Mouse (Mus musculus) activated CD4-positive, CD25-positive, alpha-beta regulatory T cell, adult 4 months (primary cell): Measurements from ENCODE around the gene Foxred2. TPM values are rescaled to one million over a fixed set of nuclear protein-coding genes. Genes with fewer than 3 reads are reported as not detected.

Source experiments
- ATAC-seq: one replicate; pipeline ENCODE4 v1.8.0; 2017
- polyA plus RNA-seq, 2 experiments: library from polyadenylated mRNA; unstranded; fragments of 100-300 nt; shearing (Covaris generic); gene quantifications; one replicate each; pipeline ENCODE4 v1.2.1; 2017

The Foxred2 gene
- 1 to 10 TPM; 2.0 TPM for polyA plus RNA-seq

DNA sequence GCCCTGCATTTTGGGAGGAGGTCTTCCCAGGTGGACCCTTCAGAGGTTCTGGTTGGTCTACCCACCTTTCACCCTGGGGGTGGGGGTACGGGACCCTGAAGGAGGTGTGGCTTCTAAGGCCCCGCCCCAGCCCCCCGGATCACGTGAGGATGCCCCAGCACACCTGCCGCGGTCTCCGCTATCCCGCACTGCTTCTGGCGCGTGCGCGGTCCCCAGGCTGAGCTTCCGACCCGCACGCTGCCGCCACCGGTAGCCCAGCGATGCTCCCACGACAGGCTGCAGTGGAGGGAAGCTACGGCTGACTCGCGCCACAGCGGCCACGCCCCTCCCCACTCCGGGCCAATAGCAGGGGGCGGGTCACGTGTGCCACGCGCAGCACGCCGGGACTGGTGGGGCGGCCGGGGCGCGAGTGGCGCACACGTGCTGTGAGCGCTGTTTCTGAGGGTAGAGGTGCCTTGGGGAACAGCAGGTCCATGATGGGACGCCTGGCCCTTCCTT lies at the start of gene Foxred2:
Gene Foxred2 (minus strand): TSS at position 319 of the 498 bp plus-strand sequence.
- peak; percentile 94 for ATAC-seq

DNA sequence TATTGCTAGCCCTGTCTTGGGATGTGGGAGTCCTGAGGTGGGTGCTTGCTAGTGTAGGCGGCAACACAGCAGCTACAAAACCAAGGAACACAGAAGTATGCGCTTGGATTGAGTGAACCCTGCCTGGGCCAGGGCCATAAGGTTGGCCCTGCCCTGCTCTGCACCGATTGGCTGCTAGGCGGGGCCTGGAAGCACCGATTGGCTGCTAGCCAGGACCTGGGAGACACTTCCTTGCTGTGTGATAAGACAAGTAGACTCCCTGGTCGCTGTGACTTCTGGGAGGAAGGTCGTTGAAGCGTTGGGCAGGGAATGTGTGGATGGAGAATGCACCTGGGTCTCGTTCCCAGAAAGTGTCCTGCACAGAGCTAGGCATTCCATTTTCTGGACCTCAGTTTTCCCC lies 47.4 kb upstream of the Foxred2 start:
- ATAC-seq: no peak

GRCm38 (mm10) chr15:78001400-78001799 lies 44.9 kb upstream of the Foxred2 start:
- ATAC-seq: no peak

GRCm38 (mm10) chr15:77988541-77988940 lies 32.0 kb upstream of the Foxred2 start:
- no peak for ATAC-seq

DNA sequence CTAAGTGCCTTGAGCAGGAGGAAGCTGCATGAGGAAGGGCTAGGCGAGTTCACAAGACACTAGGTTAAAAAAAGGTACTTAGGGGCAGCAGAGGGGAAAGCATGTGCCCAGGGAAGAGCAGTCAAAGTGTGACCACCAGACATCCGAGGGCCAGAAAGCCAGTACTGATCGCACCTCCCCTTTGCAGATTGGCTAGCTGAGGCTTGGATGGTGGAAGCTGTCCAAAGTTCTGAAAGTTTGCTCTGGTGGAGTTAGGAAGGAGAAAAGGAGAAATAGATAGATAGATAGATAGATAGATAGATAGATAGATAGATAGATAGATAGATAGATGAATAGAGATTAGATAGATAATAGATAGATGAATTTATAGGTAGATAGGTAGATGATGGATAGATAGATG lies 26.9 kb upstream of the Foxred2 start:
- no peak for ATAC-seq

GRCm38 (mm10) chr15:77982195-77982939 lies 25.8 kb upstream of the Foxred2 start:
- no peak for ATAC-seq

DNA sequence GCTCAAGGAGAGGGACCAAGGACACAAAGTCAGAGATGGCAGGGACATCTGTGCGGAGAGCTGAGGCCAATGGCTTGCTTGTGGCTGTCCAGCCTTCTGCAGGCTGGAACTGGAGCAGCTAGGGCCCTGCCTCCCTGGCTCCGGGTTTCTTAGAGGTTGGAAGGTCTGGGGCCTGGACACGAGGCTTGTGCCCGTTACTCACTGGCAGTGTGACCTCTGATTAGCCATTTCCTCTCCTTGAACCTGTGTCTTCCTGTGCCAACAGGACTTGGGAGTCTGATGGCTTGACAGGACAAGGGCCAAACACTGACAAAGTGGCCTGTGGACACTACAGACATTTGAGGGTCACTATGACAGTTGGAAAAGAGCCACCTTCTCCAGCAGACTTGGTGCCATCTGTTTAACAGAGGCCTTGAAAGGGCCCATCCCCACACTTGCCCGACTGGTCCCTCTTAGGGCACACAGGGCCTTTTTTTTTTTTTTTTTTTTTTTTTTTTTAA lies 24.7 kb upstream of the Foxred2 start:
- ATAC-seq: no peak

- no peak for ATAC-seq
Measured at GRCm38 (mm10) chr15:77979427-77979865, 22.9 kb upstream of the Foxred2 start.

- no peak for ATAC-seq
Measured at GRCm38 (mm10) chr15:77977663-77978062, 21.1 kb upstream of the Foxred2 start.

DNA sequence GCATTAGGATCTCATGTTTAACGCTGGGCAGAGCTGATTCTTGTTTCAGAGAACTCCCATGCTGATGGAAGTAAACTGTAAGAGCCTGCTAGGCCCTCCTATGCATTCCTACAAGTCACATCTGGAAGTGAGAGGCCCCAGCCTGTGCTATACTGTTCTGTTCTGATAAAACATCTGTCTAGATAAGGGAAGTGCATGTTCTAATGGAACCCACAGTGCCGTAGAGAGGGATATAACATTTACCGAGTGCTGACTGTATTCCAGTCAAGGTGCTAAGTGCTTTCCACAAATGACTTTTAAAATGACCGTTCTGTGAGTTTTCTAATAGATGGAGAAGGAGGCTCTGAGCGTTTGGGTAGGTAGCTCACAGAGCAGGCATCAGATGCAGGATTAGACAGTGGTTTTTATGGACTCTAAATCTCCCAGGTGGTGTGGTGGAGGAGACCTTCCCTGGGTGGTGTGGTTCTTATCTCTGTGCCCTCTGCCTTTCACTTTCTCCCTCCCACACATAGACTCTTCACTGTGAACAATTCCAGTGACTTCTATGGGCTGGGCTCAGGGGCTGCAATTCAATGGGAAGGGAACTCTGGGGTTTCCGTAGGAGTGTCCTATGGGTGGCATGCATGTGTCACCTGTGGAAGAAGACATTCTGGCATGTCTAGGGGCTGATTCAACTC lies 17.8 kb upstream of the Foxred2 start:
- ATAC-seq: no peak

DNA sequence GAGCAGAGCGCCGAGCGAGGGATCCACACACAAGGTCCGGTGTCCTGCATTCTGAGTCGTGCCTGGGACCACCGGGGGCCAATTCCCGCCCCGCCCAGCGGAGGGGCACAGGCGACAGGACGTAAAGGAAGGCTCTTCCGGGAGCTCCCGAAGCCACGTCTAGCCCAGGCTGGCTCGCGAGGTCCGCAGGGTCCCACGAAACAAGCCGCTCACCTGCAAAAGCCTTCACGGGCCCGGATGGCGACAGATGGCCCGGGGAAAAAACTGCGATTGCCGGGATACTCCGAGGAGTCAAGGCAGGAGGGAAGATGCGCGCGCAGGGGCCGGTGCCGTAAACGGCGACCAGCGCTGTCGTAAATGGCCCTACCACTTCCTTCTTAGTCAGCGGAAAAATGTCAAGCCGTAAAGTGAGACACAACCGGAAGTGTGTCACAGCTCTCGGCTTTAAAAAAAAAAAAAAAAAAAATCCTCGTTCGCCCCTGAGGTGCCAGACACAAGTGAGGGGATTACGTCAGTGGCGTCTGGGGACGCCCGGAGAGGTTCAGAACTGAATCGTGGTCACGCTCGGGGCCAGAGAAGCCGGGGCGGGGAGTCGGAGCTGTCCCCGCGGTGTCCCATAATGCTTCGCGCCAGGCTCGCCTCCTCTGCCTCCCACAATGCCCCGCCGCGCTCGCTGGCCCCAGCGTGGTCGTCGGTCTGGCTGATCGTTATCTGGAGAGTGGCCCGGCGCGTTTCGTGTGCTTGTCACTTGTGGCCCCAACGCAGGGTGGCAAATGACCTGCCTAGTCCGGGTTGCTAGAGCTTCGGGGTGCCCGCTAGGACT lies 14.2 kb upstream of the Foxred2 start, which contains the start of gene Eif3d:
Gene Eif3d (minus strand): TSS at position 344 of the 823 bp plus-strand sequence.
- ATAC-seq: peak; percentile 80

GRCm38 (mm10) chr15:77969940-77970469 lies 13.5 kb upstream of the Foxred2 start:
- no peak for ATAC-seq

GRCm38 (mm10) chr15:77965117-77965528 lies 8.6 kb upstream of the Foxred2 start:
- ATAC-seq: no peak

DNA sequence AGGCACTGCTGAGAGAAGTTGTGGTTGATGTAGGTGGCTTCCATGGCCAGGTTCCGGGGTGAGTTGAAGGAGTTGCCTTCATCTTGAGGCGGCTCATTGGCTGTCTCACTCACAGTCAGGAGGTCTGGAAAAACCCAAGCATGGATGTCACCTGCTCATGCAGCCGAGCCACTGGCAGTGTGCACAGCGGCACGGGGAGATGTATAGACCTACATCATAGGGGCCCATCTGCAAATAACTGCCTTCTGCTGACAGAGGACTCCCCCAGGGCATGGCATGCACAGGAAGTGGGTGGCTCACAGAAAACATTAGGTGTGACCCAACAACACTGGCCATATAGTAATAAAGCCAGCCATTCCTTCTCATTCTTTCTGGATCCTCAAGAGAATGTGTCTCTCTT lies 5.9 kb upstream of the Foxred2 start:
- ATAC-seq: no peak

DNA sequence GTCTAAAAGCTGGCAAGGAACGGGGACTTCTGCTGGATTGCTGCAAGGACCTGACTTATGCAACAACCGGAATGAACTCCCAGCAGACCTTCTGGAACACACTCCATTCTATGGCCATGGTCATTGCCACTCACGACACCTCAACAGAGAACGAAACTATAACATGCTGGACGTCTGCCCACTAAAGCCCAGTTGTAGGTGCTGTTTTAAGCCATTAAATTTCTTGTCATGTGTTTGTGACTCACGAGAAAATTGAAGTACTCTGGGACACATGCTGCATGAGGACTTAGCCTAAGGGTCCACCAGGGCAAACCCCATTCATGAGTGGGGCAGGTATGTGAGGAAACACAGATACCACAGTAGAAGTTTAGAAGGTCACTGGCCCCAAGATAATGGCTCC lies 4.2 kb upstream of the Foxred2 start:
- no peak for ATAC-seq

DNA sequence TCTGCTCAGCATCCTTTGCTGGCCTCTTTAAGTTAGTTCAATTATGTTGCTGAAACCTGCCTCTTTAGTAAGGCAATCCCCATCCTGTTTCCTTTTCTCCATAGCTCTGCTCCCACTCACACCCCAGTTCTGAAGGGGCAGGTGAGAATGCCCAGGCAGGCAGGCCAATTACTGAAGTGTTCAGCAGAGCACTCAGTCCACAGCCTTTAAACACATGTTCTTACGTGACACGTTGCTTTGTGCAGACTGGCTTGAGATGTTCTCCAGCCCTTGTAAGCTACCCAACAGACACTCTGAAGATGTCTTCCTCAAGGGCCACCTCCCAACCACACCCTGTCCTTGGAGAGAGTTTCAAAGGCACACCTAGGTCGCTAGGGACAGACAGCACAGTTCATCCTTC lies 1.5 kb upstream of the Foxred2 start:
- ATAC-seq: no peak

GRCm38 (mm10) chr15:77957625-77958024 lies 1.1 kb upstream of the Foxred2 start:
- no peak for ATAC-seq

DNA sequence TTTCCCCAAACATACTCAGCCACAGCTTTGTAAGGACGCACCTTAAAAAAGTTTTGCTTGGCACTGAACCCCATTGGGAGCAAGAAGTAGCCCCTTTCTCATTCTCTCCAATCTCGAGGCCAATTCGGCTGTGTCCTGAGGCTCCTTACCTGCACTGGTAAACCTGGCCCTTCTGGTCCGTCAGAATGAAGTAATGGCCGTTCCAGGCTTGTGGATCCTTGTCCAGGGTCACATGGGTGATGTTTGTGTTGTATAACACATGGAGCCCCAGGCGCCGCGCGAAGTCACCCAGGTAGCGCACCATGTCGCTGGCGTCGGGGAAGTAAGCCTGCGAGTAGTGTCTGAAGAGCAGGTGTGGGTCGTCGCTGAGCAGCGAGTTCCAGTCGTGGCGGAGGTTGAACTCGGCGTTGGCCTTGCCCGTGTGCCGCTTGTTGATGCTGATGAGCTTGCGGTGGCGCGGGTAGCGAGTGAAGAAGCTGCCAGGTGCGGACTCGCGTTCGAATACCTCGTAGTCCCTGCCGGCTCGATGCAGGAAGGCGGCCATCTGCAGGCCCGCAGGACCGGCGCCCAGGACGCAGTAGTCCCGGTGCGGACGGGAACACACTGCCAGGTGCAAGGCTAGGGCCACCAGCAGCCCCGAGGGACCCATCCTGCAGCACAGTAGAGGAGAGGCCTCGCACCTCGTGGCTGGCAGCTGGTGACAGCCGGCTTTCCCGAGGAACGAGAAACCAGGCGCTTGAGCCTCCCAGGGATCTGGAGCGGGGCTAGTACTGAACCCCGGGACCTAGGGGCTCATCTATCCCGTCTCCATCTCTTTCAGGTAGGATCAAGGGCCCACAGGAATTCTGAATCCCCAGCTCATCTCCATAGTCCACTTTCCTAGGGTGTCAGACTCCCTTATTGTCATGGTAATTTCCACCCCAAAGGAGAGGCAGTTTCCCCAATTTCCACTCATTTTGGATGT lies 800 bp downstream of the Foxred2 start:
- ATAC-seq: no peak

- no peak for ATAC-seq
Measured at GRCm38 (mm10) chr15:77954362-77954761, 2.2 kb downstream of the Foxred2 start.

- no peak for ATAC-seq
Measured at GRCm38 (mm10) chr15:77952921-77953320, 3.6 kb downstream of the Foxred2 start.

- no peak for ATAC-seq
Measured at GRCm38 (mm10) chr15:77949061-77949460, 7.5 kb downstream of the Foxred2 start.
